Mouse (Mus musculus): ENCODE measurements around the gene Wdr46. TPM values are rescaled to one million over a fixed set of nuclear protein-coding genes. Genes with fewer than 3 reads are reported as not detected.

Wdr46 gene
- polyA plus RNA-seq (2012; rRNA removed): 15.9 and 18.7 TPM in 2 replicates

GRCm38 (mm10) chr17:33940206-33940805, at the start of gene Wdr46, which contains the start of gene Pfdn6:
Gene Wdr46 (plus strand): TSS chr17:33940660.
Gene Pfdn6 (minus strand): TSS chr17:33940343.

GRCm38 (mm10) chr17:33904835-33905234, 35.6 kb upstream of the Wdr46 start, which contains the start of gene Platr17:
Gene Platr17 (plus strand): TSS chr17:33905135.

GRCm38 (mm10) chr17:33909077-33909868, 31.2 kb upstream of the Wdr46 start, which contains the start of gene Daxx:
Gene Daxx (plus strand): TSS chr17:33909414.

DNA sequence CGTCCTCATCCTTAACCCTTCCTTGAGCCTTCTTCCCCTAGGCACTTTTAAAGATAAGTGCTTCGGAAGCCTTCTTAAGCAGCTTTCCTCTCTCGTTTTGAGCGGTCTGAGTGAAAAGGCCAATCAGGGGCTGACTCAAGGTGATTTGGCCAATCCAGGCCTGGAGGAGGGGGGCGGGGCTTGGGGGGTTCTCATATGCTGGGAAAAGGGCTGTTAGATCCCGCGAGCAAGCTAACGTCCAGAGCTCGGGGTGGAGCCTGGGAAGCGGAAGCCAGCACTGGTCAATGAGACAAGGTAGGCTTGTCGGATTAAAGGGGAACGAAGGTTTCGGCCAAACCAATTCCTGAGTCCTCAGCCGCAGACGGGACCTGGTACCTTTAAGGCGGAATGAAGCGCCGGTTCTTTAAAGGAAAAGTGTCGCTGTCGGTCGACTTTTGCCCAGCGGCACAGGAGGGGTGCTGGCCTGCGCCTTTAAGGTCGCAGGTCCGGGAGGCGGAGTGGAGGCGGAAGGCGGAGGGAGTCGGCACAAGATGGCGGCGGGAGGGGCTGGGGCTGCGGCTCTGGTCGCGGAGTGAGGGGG, 24.7 kb upstream of the Wdr46 start, which contains the start of the genes Tapbp and Zbtb22:
TSS of gene Tapbp (plus strand) at position 229 of the 580 bp plus-strand sequence.
TSS of gene Zbtb22 (plus strand) at position 234 of the 580 bp plus-strand sequence.

DNA sequence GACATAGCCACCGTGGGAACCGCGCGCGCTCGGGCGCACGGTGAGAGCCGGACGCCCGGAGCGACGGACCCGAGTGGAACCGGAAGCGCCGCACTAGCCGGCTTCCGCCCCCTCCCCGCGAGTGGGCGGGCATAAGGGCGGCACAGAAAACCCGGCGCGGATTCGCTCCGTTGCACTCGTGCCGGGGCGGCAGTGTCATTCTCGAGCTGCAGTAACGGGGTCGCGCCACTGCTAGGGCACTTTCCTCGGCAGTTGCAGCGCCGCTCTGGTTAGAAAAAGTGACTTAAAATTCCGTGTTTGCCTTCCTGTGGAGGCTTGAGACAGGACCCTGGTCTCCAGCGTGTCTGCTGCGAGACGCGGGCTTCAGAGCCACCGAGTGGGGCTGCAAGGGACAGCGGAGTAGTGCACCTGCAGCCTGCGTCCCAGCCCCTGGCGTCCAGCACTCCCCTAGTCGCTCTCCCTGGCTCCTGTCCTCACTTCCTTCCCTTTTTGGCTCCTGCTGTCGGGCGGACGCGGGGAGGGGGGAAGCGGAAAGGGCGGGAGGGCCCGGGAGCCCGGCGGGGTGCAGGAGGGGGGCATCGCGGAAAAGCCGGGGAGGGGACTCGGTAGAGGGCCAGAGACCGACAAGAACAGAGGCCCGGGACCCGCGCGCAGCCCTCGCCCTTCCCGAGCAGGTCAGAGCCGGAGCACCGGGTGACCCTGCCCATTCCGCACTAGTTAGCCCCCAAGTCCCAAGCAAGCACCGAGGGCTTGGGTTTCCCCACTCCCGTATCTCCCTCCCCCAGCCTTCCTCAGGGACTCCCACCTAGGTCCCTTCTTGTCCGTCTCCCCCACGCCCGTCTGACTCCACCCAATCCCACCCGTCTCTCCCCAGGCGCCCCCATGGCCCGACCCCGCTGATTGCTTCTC, 10.8 kb upstream of the Wdr46 start, which contains the start of gene Rgl2:
TSS of gene Rgl2 (plus strand) at position 173 of the 909 bp plus-strand sequence.

DNA sequence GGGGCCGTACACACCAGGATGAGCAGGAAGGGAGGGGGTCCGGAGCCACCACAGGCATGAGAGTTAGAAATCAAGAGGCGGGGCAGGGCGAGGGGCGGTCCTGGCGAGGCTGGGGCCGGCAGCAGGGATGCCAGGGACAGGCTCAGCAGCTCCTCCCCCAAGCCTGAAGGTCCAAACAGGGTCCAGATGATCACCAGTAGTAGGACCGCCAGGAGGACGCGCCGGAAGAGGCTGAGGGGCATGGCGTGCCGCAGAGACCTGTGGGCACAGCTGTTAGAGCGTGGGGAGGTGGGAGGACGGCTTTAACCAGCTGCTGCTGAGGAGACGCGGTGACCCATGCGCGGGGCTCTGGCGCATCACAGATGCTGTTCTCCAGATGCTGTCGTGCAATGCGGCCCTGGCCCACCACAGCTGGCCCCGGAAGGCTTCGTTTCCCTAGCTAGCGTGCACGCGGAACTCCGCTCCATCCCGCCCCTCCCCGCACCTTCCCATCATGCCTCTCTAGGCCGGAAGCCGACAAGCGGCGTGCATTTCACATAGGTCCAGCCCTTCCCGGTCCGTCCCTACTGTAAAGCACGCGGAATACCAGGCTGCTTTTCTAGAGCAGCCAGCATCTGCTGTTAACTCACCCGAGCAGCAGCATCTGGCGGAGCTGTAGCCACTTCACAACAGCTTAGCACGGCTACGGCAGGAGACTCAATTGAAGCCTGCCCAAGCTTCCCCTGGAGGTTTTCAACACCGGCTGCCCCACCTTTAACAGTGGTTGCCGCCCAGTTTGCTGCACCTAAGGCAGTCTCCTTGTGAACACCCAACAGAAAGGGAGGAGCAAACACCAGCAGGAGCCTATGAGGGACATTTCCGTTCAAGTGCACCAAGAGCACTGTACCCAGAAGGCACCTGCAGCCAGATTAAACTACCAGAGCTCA, 10.8 kb downstream of the Wdr46 start, which contains the start of gene B3galt4:
TSS of gene B3galt4 (minus strand) at position 468 of the 926 bp plus-strand sequence.

DNA sequence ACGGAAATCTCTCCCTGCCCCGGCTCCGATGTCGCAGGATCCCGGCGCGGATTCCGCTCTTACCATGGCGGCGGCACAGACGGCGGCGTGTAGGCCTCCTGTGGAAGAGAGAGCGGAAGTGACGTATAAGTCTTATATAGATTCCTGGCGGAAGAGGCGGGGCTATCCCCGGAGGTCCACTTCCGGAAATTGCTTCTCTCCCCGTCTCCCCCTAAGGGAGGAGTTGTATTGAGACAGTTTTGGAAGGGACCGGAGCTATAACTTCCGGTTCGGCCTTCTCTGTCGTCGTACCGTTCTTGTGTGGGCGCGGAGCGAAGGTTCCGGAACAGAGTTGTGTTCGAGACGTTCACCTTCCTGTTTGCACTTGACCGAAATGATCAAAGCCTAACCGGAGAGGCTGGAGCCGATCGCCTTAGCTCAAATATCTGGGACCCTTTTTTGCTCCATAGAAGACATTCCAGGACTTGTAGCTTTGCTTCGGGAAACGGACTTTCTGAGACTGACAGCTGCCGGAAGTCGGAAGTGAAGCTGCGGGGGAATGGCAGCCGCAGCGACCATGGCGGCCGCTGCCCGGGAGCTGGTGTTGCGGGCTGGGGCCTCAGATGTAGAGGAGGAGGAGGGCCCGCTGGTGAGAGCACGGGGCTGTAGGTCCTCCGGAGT, 15.2 kb downstream of the Wdr46 start, which contains the start of the genes Vps52 and Rps18:
TSS of gene Vps52 (plus strand) at position 258 of the 660 bp plus-strand sequence.
TSS of gene Rps18 (minus strand) at position 447 of the 660 bp plus-strand sequence.

Other genes starting within 250 kb of the Wdr46 start
- 85.9 and 104 TPM in 2 replicates for gene March2, start 222.0 kb upstream of the Wdr46 start, polyA plus RNA-seq (2012; rRNA removed)
- gene Rab11b, start 180.1 kb upstream of the Wdr46 start, polyA plus RNA-seq (2012; rRNA removed): 299 and 329 TPM in 2 replicates
- 5.4 and 9.5 TPM in 2 replicates for gene Angptl4, start 158.8 kb upstream of the Wdr46 start, polyA plus RNA-seq (2012; rRNA removed)
- 30.2 and 34.8 TPM in 2 replicates for gene Kank3, start 130.1 kb upstream of the Wdr46 start, polyA plus RNA-seq (2012; rRNA removed)
- 815 and 940 TPM in 2 replicates for gene Rps28, start 116.1 kb upstream of the Wdr46 start, polyA plus RNA-seq (2012; rRNA removed)
- 580 and 659 TPM in 2 replicates for gene Ndufa7, start 116.1 kb upstream of the Wdr46 start, polyA plus RNA-seq (2012; rRNA removed)
- gene Cd320, start 97.6 kb upstream of the Wdr46 start, polyA plus RNA-seq (2012; rRNA removed): 61.8 and 108 TPM in 2 replicates
- gene Gm7029, start 66.8 kb upstream of the Wdr46 start, polyA plus RNA-seq (2012; rRNA removed): not detected in 2 replicates
- 12.1 and 12.9 TPM in 2 replicates for gene Kifc1, start 50.0 kb upstream of the Wdr46 start, polyA plus RNA-seq (2012; rRNA removed)
- gene Platr17, start 35.5 kb upstream of the Wdr46 start, polyA plus RNA-seq (2012; rRNA removed): not detected in 2 replicates
- gene Daxx, start 31.2 kb upstream of the Wdr46 start, polyA plus RNA-seq (2012; rRNA removed): 32.6 and 36.6 TPM in 2 replicates
- 244 and 249 TPM in 2 replicates for gene Tapbp, start 24.8 kb upstream of the Wdr46 start, polyA plus RNA-seq (2012; rRNA removed)
- 97.9 and 111 TPM in 2 replicates for gene Zbtb22, start 24.8 kb upstream of the Wdr46 start, polyA plus RNA-seq (2012; rRNA removed)
- 131 and 156 TPM in 2 replicates for gene Rgl2, start 11.1 kb upstream of the Wdr46 start, polyA plus RNA-seq (2012; rRNA removed)
- 18.8 and 21.1 TPM in 2 replicates for gene Pfdn6, start 317 bp upstream of the Wdr46 start, polyA plus RNA-seq (2012; rRNA removed)
- gene B3galt4, start 10.8 kb downstream of the Wdr46 start, polyA plus RNA-seq (2012; rRNA removed): 24.6 and 27.7 TPM in 2 replicates
- 54.1 and 71.0 TPM in 2 replicates for gene Vps52, start 15.2 kb downstream of the Wdr46 start, polyA plus RNA-seq (2012; rRNA removed)
- gene Rps18, start 15.3 kb downstream of the Wdr46 start, polyA plus RNA-seq (2012; rRNA removed): 366 and 518 TPM in 2 replicates
- 2,709 and 3,111 TPM in 2 replicates for gene H2-K1, start 59.7 kb downstream of the Wdr46 start, polyA plus RNA-seq (2012; rRNA removed)
- 80.0 and 97.6 TPM in 2 replicates for gene Ring1, start 84.0 kb downstream of the Wdr46 start, polyA plus RNA-seq (2012; rRNA removed)
- 114 and 160 TPM in 2 replicates for gene H2-Ke6, start 87.4 kb downstream of the Wdr46 start, polyA plus RNA-seq (2012; rRNA removed)
- 206 and 248 TPM in 2 replicates for gene Slc39a7, start 91.0 kb downstream of the Wdr46 start, polyA plus RNA-seq (2012; rRNA removed)
- 83.2 and 89.6 TPM in 2 replicates for gene Rxrb, start 91.2 kb downstream of the Wdr46 start, polyA plus RNA-seq (2012; rRNA removed)
- gene Col11a2, start 98.8 kb downstream of the Wdr46 start, polyA plus RNA-seq (2012; rRNA removed): 1.3 and 1.8 TPM in 2 replicates
- 8.8 and 10.4 TPM in 2 replicates for gene H2-Oa, start 151.7 kb downstream of the Wdr46 start, polyA plus RNA-seq (2012; rRNA removed)
- gene H2-DMa, start 178.9 kb downstream of the Wdr46 start, polyA plus RNA-seq (2012; rRNA removed): 33.6 and 41.0 TPM in 2 replicates
- gene Brd2, start 182.0 kb downstream of the Wdr46 start, polyA plus RNA-seq (2012; rRNA removed): 82.1 and 90.7 TPM in 2 replicates
- 18.1 and 19.6 TPM in 2 replicates for gene H2-DMb2, start 202.6 kb downstream of the Wdr46 start, polyA plus RNA-seq (2012; rRNA removed)
- 38.9 and 63.4 TPM in 2 replicates for gene H2-DMb1, start 212.4 kb downstream of the Wdr46 start, polyA plus RNA-seq (2012; rRNA removed)
- gene Tap1, start 246.9 kb downstream of the Wdr46 start, polyA plus RNA-seq (2012; rRNA removed): 27.1 and 29.4 TPM in 2 replicates
- 46.3 and 67.5 TPM in 2 replicates for gene Psmb9, start 247.1 kb downstream of the Wdr46 start, polyA plus RNA-seq (2012; rRNA removed)

All from colon, adult 2 months (tissue).